9 mouse cellular contexts compared by ENCODE assay signal in genomic region chr12:86802899-86803298, GRCm38 (mm10).
DNase-seq lines count a peak whose midpoint lies in the region; ATAC-seq lines count a peak whose summit lies in the region.
"Had no signal": no experiment of that assay in that cellular context is flagged by ENCODE, and none has a peak within 500 bp of the region (broad histone marks: within the 10 kb centered on the region; RNA-seq: fewer than 3 reads in every experiment).

No protein-coding gene starts in this region.

- H3K9ac ChIP-seq in heart, embryonic 16.5 days (ENCODE audit: low read length), result no peak overlapping the region
- H3K9ac ChIP-seq in embryonic facial prominence, embryonic 13.5 days, result no peak overlapping the region
- no peak overlapping the region for H3K9ac ChIP-seq in hindbrain, embryonic 12.5 days
- H3K9ac ChIP-seq in midbrain, embryonic 14.5 days (replicated peaks; ENCODE audit: low read length), result no peak overlapping the region

- no peaks in the 10 kb centered on the region for H3K27me3 ChIP-seq in heart, embryonic 16.5 days (ENCODE audit: control insufficient read depth, insufficient read depth, low read length)
- no peaks in the 10 kb centered on the region for H3K27me3 ChIP-seq in embryonic facial prominence, embryonic 13.5 days
- no peaks in the 10 kb centered on the region for H3K27me3 ChIP-seq in hindbrain, embryonic 12.5 days
- H3K27me3 ChIP-seq in midbrain, embryonic 14.5 days (ENCODE audit: control insufficient read depth, insufficient read depth, low read length), result no peaks in the 10 kb centered on the region

- H3K27ac ChIP-seq in heart, embryonic 16.5 days (ENCODE audit: low read length), result peak overlapping the region; percentile 98
- peak overlapping the region; percentile 98 for H3K27ac ChIP-seq in embryonic facial prominence, embryonic 13.5 days
- H3K27ac ChIP-seq in hindbrain, embryonic 12.5 days, result peak overlapping the region; percentile 99
- peak overlapping the region; percentile 99 for H3K27ac ChIP-seq in midbrain, embryonic 14.5 days (replicated peaks; ENCODE audit: low read depth, low read length)

- WGBS in heart, embryonic 16.5 days, result 37% methylated on average over 3 of the region's 3 CpGs
- 35% methylated on average over 3 of the region's 3 CpGs for WGBS in embryonic facial prominence, embryonic 13.5 days
- WGBS in hindbrain, embryonic 12.5 days, result 43% methylated on average over 3 of the region's 3 CpGs
- WGBS in midbrain, embryonic 14.5 days, result 40% methylated on average over 3 of the region's 3 CpGs

- H3K9me3 ChIP-seq in heart, embryonic 16.5 days (replicated peaks; ENCODE audit: control insufficient read depth, low read length), result no peaks in the 10 kb centered on the region
- no peaks in the 10 kb centered on the region for H3K9me3 ChIP-seq in embryonic facial prominence, embryonic 13.5 days
- H3K9me3 ChIP-seq in hindbrain, embryonic 12.5 days (replicated peaks), result no peaks in the 10 kb centered on the region
- no peaks in the 10 kb centered on the region for H3K9me3 ChIP-seq in midbrain, embryonic 14.5 days (ENCODE audit: control insufficient read depth, low read length)

- ATAC-seq in heart, embryonic 16.5 days (replicated peaks; ENCODE audit: extremely low read depth, insufficient read depth, low FRiP score), result no peak
- no peak for ATAC-seq in embryonic facial prominence, embryonic 13.5 days (ENCODE audit: insufficient number of reproducible peaks, insufficient read depth, low FRiP score, low TSS enrichment, low read depth)
- ATAC-seq in hindbrain, embryonic 12.5 days (ENCODE audit: low FRiP score), result no peak
- no peak for ATAC-seq in midbrain, embryonic 14.5 days (ENCODE audit: low FRiP score, low TSS enrichment)

- no peak overlapping the region for H3K4me3 ChIP-seq in heart, embryonic 16.5 days (ENCODE audit: low read length)
- no peak overlapping the region for H3K4me3 ChIP-seq in embryonic facial prominence, embryonic 13.5 days
- H3K4me3 ChIP-seq in hindbrain, embryonic 12.5 days, result no peak overlapping the region
- H3K4me3 ChIP-seq in midbrain, embryonic 14.5 days (replicated peaks; ENCODE audit: low read depth, low read length), result no peak overlapping the region

- no peaks in the 10 kb centered on the region for H3K36me3 ChIP-seq in heart, embryonic 16.5 days (ENCODE audit: control insufficient read depth, insufficient read depth)
- H3K36me3 ChIP-seq in embryonic facial prominence, embryonic 13.5 days, result no peaks in the 10 kb centered on the region
- H3K36me3 ChIP-seq in hindbrain, embryonic 12.5 days, result no peaks in the 10 kb centered on the region
- no peaks in the 10 kb centered on the region for H3K36me3 ChIP-seq in midbrain, embryonic 14.5 days (ENCODE audit: control insufficient read depth, insufficient read depth, low read length)

- no peak overlapping the region for H3K4me2 ChIP-seq in heart, embryonic 16.5 days (ENCODE audit: low read depth, low read length)
- H3K4me2 ChIP-seq in embryonic facial prominence, embryonic 13.5 days, result peak overlapping the region; percentile 56
- H3K4me2 ChIP-seq in hindbrain, embryonic 12.5 days (replicated peaks), result peak overlapping the region; percentile 41; the same call in 1 of the 2 replicates
- H3K4me2 ChIP-seq in midbrain, embryonic 14.5 days (ENCODE audit: low read length), result no peak overlapping the region

- no peak for DNase-seq in heart, adult 18-20 months
- peak; percentile 50 for DNase-seq in midbrain, embryonic 14.5 days
- DNase-seq in right cerebral cortex, postnatal 4 days, result no peak
- no peak for DNase-seq in gastrocnemius, postnatal 25 days
- DNase-seq in layer of hippocampus, postnatal 25 days (ENCODE audit: extremely low spot score in 1 of 2, low spot score in 1 of 2), result no peak
- DNase-seq: gastrocnemius, postnatal 10 days had no signal

- H3K4me1 ChIP-seq in heart, embryonic 16.5 days (ENCODE audit: control insufficient read depth, insufficient read depth, low read length), result peaks cover 82% of the 10 kb centered on the region
- H3K4me1 ChIP-seq in embryonic facial prominence, embryonic 13.5 days, result peaks cover 93% of the 10 kb centered on the region
- peaks cover 88% of the 10 kb centered on the region for H3K4me1 ChIP-seq in hindbrain, embryonic 12.5 days
- peaks cover 87% of the 10 kb centered on the region for H3K4me1 ChIP-seq in midbrain, embryonic 14.5 days (ENCODE audit: control insufficient read depth, insufficient read depth, low read length)

Comparison
In these comparisons a context has a peak if more than half of its experiments do, and no peak if none do; other contexts are left out.
1. H3K4me2 ChIP-seq: peak in embryonic facial prominence, embryonic 13.5 days (single experiment) and hindbrain, embryonic 12.5 days (single experiment); none in heart, embryonic 16.5 days (single experiment) and midbrain, embryonic 14.5 days (single experiment).
2. Peak in every context shown above with its lines, with median percentiles within 50 percentile points of each other: H3K27ac ChIP-seq.